Mouse (Mus musculus) midbrain, embryonic 14.5 days (tissue): ENCODE data around the gene Trim9. TPM values are rescaled to one million over a fixed set of nuclear protein-coding genes. Genes with fewer than 3 reads are reported as not detected.

Source experiments
- ATAC-seq: fragments of 200-750 bp; cut with Nextera tagmentation; 2 replicates; pipeline ENCODE4 v1.8.0; 2017; ENCODE audit warnings: moderate number of reproducible peaks, moderate library complexity; ENCODE audit not compliant: low FRiP score, low TSS enrichment
- DNase-seq: peaks from one replicate; pipeline ENCODE4 v3.0.0-alpha.2; 2015
- H3K27ac ChIP-seq: fragments of 300-500 bp; sonication (generic); replicated peaks from 2 replicates; pipeline ENCODE4 v1.5.1; 2014; ENCODE audit warnings: mild to moderate bottlenecking, low read depth, low read length, moderate library complexity
- H3K27me3 ChIP-seq: fragments of 300-500 bp; sonication (generic); 2 replicates; pipeline ENCODE4 v1.6.1; 2014; ENCODE audit warnings: low read length, control low read depth, mixed read lengths; ENCODE audit not compliant: control insufficient read depth, insufficient read depth
- H3K36me3 ChIP-seq: fragments of 300-500 bp; sonication (generic); 2 replicates; pipeline ENCODE4 v1.6.1; 2014; ENCODE audit warnings: low read length, control low read depth; ENCODE audit not compliant: control insufficient read depth, insufficient read depth
- H3K4me1 ChIP-seq: fragments of 300-500 bp; sonication (generic); 2 replicates; pipeline ENCODE4 v1.6.1; 2014; ENCODE audit warnings: mild to moderate bottlenecking, antibody characterized with exemption, low read length, control low read depth; ENCODE audit not compliant: control insufficient read depth, insufficient read depth
- H3K4me2 ChIP-seq: fragments of 300-500 bp; sonication (generic); 2 replicates; pipeline ENCODE4 v1.6.1; 2014; ENCODE audit warnings: mild to moderate bottlenecking, low read length, moderate library complexity
- H3K4me3 ChIP-seq: fragments of 300-500 bp; sonication (generic); replicated peaks from 2 replicates; pipeline ENCODE4 v1.5.1; 2014; ENCODE audit warnings: low read depth, low read length
- H3K9ac ChIP-seq: fragments of 300-500 bp; sonication (generic); replicated peaks from 2 replicates; pipeline ENCODE4 v1.6.1; 2014; ENCODE audit warnings: mild to moderate bottlenecking, low read length, moderate library complexity
- H3K9me3 ChIP-seq: fragments of 300-500 bp; sonication (generic); 2 replicates; pipeline ENCODE4 v1.6.1; 2016; ENCODE audit warnings: low read length, control low read depth, mixed read lengths; ENCODE audit not compliant: control insufficient read depth
- WGBS: fragments of 180-500 bp; shearing (Covaris S2); extraction: QIAGEN DNeasy Blood & Tissue Kit; methylation state at CpG from one replicate; pipeline ENCODE4 v1.1.7; 2014; 5-methylcytosine and 5-hydroxymethylcytosine counted together
- polyA plus RNA-seq: library from polyadenylated mRNA; unstranded; fragments of >200 nt; fragmentation: Nextera tagmentation; extraction: Ambion mirVana; gene quantifications from 2 replicates; pipeline ENCODE4 v1.2.1, GENCODE M21; 2014

Trim9 gene
- 65.2 and 77.0 TPM in 2 replicates for polyA plus RNA-seq

- no peaks in the 10 kb centered on the region for H3K27me3 ChIP-seq
- peak within 1 kb of the TSS; percentile 86 for H3K9ac ChIP-seq
- ATAC-seq: peak; percentile 97
- H3K4me2 ChIP-seq: peak within 1 kb of the TSS; percentile 89
- peak within 1 kb of the TSS; percentile 98 for H3K27ac ChIP-seq
- peaks cover 39% of the 10 kb centered on the region for H3K4me1 ChIP-seq
- H3K9me3 ChIP-seq: no peaks in the 10 kb centered on the region
- no peaks in the 10 kb centered on the region for H3K36me3 ChIP-seq
- WGBS: under 1% methylated on average over 50 of the region's 50 CpGs
- peak; percentile 98 for DNase-seq
- peak within 1 kb of the TSS; percentile 79 for H3K4me3 ChIP-seq
Measured at GRCm38 (mm10) chr12:70347202-70347841, at the start of gene Trim9. Gene Trim9 (minus strand): TSS chr12:70347614.

DNA sequence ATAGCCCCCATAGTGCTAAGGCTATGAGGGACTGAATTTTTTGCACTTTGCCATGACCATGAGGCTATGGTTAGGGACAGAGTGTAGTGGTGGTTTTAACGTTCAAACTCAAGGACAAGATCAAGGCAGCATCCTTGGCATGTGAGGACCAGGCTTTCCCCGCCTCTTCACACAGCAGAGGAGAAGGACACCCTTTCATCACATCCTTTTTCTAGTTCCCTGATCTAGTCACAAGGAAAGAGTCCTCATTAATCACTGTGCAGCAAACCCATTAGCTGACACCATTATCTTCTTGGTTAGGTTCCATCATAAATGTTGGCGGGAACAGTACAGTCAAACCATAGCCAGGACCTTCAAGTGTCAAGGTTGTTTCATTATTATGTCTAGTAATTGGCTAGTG lies 47.6 kb upstream of the Trim9 start:
- Histone ChIP-seq H3K36me3 (no peaks in the 10 kb centered on the region), H3K27ac (no peak overlapping the region), H3K4me1 (no peaks in the 10 kb centered on the region), H3K4me2 (no peak overlapping the region), H3K27me3 (no peaks in the 10 kb centered on the region), H3K9me3 (no peaks in the 10 kb centered on the region), H3K9ac (no peak overlapping the region), H3K4me3 (no peak overlapping the region)
- WGBS: 87% methylated on average over 3 of the region's 3 CpGs
- DNase-seq (no peak), ATAC-seq (no peak)

DNA sequence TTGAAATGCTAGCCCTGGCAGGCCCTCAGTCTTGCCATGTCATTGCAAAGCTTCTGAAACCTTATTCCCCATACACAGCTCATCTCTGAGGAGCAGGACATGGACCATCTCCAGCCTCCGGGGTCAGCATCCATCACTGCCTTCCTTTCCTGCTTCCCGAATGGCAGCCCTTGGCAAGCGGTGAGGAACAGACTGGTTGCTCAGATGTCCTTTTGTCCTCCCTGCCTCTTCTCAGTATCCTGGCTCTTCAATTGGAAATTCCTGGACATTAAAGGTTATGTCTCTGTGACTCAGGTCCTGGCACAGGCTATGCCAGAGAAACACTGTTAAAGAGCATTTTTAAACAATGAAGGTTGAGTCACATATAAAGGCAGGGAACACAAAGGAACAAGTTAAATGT lies 43.8 kb upstream of the Trim9 start:
- Histone ChIP-seq H3K27ac (no peak overlapping the region), H3K27me3 (no peaks in the 10 kb centered on the region), H3K9me3 (no peaks in the 10 kb centered on the region), H3K4me3 (no peak overlapping the region), H3K4me1 (no peaks in the 10 kb centered on the region), H3K36me3 (no peaks in the 10 kb centered on the region), H3K4me2 (no peak overlapping the region), H3K9ac (no peak overlapping the region)
- DNase-seq: no peak
- WGBS: 94% methylated on average over 3 of the region's 3 CpGs
- no peak for ATAC-seq

GRCm38 (mm10) chr12:70374976-70375375 lies 27.6 kb upstream of the Trim9 start:
- 92% methylated on average over 10 of the region's 10 CpGs for WGBS
- Histone ChIP-seq H3K36me3 (no peaks in the 10 kb centered on the region), H3K27ac (no peak overlapping the region), H3K4me3 (no peak overlapping the region), H3K9me3 (no peaks in the 10 kb centered on the region), H3K9ac (no peak overlapping the region), H3K4me2 (no peak overlapping the region), H3K27me3 (no peaks in the 10 kb centered on the region), H3K4me1 (no peaks in the 10 kb centered on the region)
- DNase-seq (no peak), ATAC-seq (no peak)

- Histone ChIP-seq H3K4me2 (no peak overlapping the region), H3K4me1 (peaks cover 4% of the 10 kb centered on the region), H3K27ac (no peak overlapping the region), H3K9me3 (no peaks in the 10 kb centered on the region), H3K27me3 (no peaks in the 10 kb centered on the region), H3K9ac (no peak overlapping the region), H3K36me3 (no peaks in the 10 kb centered on the region), H3K4me3 (no peak overlapping the region)
- ATAC-seq (no peak), DNase-seq (no peak)
- WGBS: 87% methylated on average over 5 of the region's 5 CpGs
Measured at GRCm38 (mm10) chr12:70372874-70373273, 25.5 kb upstream of the Trim9 start.

DNA sequence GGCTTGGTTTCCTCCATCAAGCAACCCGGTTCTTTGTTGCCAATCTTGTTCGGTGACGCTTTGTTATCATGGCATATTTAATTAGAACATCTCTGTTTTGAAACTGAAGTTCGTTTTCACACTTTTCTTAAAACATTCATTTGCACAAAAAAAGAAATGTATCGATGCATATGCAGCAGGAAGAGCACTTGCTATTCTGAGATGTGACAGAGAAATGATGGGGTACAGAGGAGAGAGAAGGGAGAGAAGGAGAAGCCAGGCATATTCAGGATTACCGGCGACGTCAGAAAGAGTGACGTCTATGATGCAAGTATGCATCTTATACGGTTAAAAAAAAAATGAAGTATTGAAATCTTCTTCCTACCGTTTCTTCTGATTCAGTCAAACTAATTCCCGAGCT lies 21.9 kb upstream of the Trim9 start:
- H3K4me2 ChIP-seq: no peak overlapping the region
- DNase-seq (no peak), ATAC-seq (no peak)
- WGBS: 79% methylated on average over 12 of the region's 12 CpGs
- peaks cover 14% of the 10 kb centered on the region for H3K4me1 ChIP-seq
- H3K9me3 ChIP-seq: no peaks in the 10 kb centered on the region
- H3K4me3 ChIP-seq: no peak overlapping the region
- no peak overlapping the region for H3K27ac ChIP-seq
- H3K36me3 ChIP-seq: no peaks in the 10 kb centered on the region
- no peaks in the 10 kb centered on the region for H3K27me3 ChIP-seq
- H3K9ac ChIP-seq: no peak overlapping the region

DNA sequence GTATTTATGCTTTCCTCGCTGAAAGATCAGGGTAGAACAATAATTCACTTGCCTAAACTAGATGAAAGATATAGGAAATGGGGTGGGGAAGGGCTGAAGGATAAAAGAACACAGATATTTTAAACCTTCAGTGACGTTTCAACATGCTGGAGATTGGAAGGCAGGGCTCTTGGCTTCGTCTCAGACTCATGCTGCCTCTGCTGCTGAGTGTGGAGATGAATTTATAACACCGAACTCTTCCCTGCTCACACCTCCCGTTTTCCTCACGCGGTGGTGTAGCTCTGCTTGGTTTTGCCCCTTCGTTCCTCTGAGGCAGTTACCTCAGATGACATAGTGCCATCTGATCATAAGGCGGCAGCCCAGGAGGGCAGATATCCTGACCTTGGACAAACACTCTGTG lies 21.4 kb upstream of the Trim9 start:
- Histone ChIP-seq H3K27me3 (no peaks in the 10 kb centered on the region), H3K4me2 (0 out of 2 replicates have a peak overlapping the region, but pooled peaks have one; percentile 12), H3K36me3 (no peaks in the 10 kb centered on the region), H3K4me3 (no peak overlapping the region), H3K4me1 (peaks cover 14% of the 10 kb centered on the region), H3K9ac (no peak overlapping the region), H3K9me3 (no peaks in the 10 kb centered on the region), H3K27ac (peak overlapping the region; percentile 65)
- ATAC-seq (no peak), DNase-seq (peak; percentile 37)
- 64% methylated on average over 9 of the region's 9 CpGs for WGBS

DNA sequence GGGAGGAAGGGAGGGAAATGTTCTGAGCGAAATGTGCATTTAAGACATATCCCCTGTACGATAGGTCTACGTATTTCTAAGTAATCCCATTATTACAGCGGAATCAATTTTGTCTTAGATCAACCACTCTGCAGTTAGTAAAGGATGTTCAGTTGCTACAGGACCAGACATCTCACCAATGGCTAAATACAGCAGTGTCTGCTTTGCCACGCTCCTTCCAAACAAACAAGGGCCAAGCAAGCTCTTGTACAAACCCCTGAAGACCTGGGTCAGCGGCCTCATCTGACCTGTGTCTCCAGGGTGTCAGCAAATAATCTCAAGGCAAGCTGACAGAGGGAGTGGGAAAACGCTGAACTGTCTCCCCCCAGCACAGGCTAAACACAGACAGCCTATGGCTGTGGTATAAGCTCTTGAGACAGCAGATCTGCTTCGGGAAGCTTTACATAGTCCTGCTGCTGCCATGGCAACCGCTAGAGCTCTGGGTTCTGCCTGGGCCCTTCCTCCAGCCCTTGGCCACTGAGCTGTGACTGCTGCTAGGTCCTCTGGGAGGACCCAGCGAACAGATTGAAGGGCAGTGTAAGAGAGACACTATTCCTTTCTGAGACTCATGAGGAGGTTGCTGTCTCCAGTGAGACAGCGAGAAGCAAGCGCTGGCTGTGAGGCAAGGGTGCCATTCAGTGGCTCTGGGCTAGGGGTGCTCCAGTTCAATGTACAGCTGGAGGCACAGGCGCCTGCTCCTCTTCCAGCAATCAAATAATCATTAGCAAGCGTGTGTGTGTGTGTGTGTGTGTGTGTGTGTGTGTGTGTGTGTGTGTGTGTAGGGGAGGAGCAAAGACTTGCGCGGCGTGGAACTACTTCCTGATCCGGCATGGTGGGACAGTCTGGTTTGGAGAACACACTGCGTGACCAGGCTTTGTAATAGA lies 20.2 kb upstream of the Trim9 start:
- DNase-seq (peak; percentile 93), ATAC-seq (peak; percentile 98)
- peak overlapping the region; percentile 23 for H3K4me3 ChIP-seq
- H3K9me3 ChIP-seq: no peaks in the 10 kb centered on the region
- peaks cover 19% of the 10 kb centered on the region for H3K4me1 ChIP-seq
- 5% methylated on average over 19 of the region's 19 CpGs for WGBS
- H3K9ac ChIP-seq: peak overlapping the region; percentile 30
- H3K27me3 ChIP-seq: no peaks in the 10 kb centered on the region
- H3K36me3 ChIP-seq: no peaks in the 10 kb centered on the region
- H3K4me2 ChIP-seq: peak overlapping the region; percentile 50
- peak overlapping the region; percentile 93 for H3K27ac ChIP-seq
